Mouse (Mus musculus) hindbrain, embryonic 15.5 days (tissue): ENCODE measurements around the gene Nptxr. TPM values are rescaled to one million over a fixed set of nuclear protein-coding genes. Genes with fewer than 3 reads are reported as not detected.

Experiments
- ATAC-seq: fragments of 200-750 bp; cut with Nextera tagmentation; 2 replicates; pipeline ENCODE4 v1.8.0; 2017; ENCODE audit warnings: low read depth, moderate number of reproducible peaks, moderate TSS enrichment; ENCODE audit not compliant: low FRiP score
- H3K27ac ChIP-seq: fragments of 300-500 bp; sonication (generic); replicated peaks from 2 replicates; pipeline ENCODE4 v1.5.1; 2015; ENCODE audit warnings: mild to moderate bottlenecking, inconsistent platforms
- H3K27me3 ChIP-seq: fragments of 300-500 bp; sonication (generic); 2 replicates; pipeline ENCODE4 v1.6.1; 2015; ENCODE audit warnings: control low read depth, inconsistent platforms
- H3K36me3 ChIP-seq: fragments of 300-500 bp; sonication (generic); 2 replicates; pipeline ENCODE4 v1.6.1; 2015; ENCODE audit warnings: control low read depth, inconsistent platforms
- H3K4me1 ChIP-seq: fragments of 300-500 bp; sonication (generic); replicated peaks from 2 replicates; pipeline ENCODE4 v1.6.1; 2015; ENCODE audit warnings: control low read depth, inconsistent platforms
- H3K4me2 ChIP-seq: fragments of 300-500 bp; sonication (generic); 2 replicates; pipeline ENCODE4 v1.6.1; 2015; ENCODE audit warnings: moderate library complexity, mild to moderate bottlenecking, inconsistent platforms
- H3K4me3 ChIP-seq: fragments of 300-500 bp; sonication (generic); 2 replicates; pipeline ENCODE4 v1.5.1; 2015; ENCODE audit warnings: mild to moderate bottlenecking, inconsistent platforms
- H3K9ac ChIP-seq: fragments of 300-500 bp; sonication (generic); 2 replicates; pipeline ENCODE4 v1.6.1; 2015; ENCODE audit warnings: inconsistent platforms
- H3K9me3 ChIP-seq: fragments of 300-500 bp; sonication (generic); 2 replicates; pipeline ENCODE4 v1.6.1; 2016; ENCODE audit warnings: control low read depth, inconsistent platforms
- WGBS: fragments of 180-500 bp; shearing (Covaris S2); methylation state at CpG from one replicate; pipeline ENCODE4 v1.1.7; 2015; 5-methylcytosine and 5-hydroxymethylcytosine counted together
- polyA plus RNA-seq: library from polyadenylated mRNA; unstranded; fragments of >200 nt; fragmentation: Nextera tagmentation; extraction: Ambion mirVana; gene quantifications from 2 replicates; pipeline ENCODE4 v1.2.1, GENCODE M21; 2015

Gene Nptxr
- polyA plus RNA-seq, 1 experiment from 2014 or later = 61.3 TPM

DNA sequence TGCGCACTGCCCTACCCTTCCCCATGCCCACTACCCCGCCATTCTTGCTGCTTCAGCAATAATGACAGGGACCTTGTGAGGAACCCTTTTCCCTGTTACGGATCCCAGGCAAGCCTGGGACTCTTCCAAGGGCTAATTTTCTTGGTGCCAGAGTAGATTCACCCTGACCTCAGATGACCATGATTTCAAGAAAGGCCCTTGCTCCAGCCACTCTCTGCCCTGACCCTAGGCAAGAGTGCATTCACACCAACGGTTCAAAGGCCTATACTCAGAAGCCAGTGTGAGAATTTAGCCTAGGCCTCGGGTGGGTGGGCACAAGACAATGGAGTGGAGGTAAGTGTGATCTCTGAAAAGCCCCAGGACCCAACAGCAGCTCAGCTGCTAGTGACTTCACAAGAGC lies 24.9 kb upstream of the Nptxr start:
- no peak for ATAC-seq
- 60% methylated on average over 5 of the region's 5 CpGs for WGBS
- Histone ChIP-seq H3K4me3 (no peak overlapping the region), H3K4me1 (peaks cover 82% of the 10 kb centered on the region), H3K9ac (no peak overlapping the region), H3K4me2 (no peak overlapping the region), H3K36me3 (peaks cover 7% of the 10 kb centered on the region; the same call in 1 of the 2 replicates), H3K27me3 (no peaks in the 10 kb centered on the region), H3K27ac (no peak overlapping the region), H3K9me3 (no peaks in the 10 kb centered on the region)

DNA sequence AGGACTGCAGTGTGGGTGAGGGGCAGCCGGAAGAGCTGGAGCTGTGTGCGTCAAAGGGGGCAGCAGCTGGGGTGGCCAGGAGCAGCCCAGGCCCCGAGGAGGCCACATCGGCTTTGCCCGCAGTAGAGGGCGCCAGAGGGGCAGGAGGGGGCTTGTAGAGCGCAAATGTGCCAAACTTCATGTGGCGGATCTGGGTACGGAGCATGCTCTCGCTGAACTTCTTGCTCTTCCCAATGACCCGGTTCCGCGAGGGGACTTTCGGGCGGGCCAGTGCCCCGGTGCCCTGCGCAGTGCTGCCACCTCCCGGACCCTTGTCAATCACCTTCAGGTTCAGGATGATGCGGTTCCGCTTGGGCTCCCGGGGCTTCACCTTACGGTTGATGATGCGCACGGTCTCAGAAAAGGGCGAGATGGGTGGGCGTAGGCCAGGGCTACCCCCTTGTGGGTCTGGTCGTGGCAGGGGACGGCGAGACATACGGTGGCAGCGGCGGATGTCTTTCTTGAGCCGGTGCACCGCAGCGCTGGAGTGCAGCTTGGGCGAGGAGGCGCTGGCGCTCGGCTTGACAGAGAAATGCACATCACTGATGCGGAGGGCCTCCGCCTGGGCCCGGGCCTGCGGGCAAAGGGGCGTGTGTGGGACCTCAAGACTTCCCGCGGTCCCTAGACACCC lies 23.9 kb upstream of the Nptxr start:
- peak overlapping the region; percentile 25 for H3K9ac ChIP-seq
- H3K27me3 ChIP-seq = no peaks in the 10 kb centered on the region
- no peak for ATAC-seq
- H3K4me3 ChIP-seq = no peak overlapping the region
- 53% methylated on average over 46 of the region's 46 CpGs for WGBS
- H3K4me1 ChIP-seq = peaks cover 87% of the 10 kb centered on the region
- peaks cover 7% of the 10 kb centered on the region; the same call in 1 of the 2 replicates for H3K36me3 ChIP-seq
- no peak overlapping the region for H3K27ac ChIP-seq
- peak overlapping the region; percentile 39 for H3K4me2 ChIP-seq
- H3K9me3 ChIP-seq = no peaks in the 10 kb centered on the region

DNA sequence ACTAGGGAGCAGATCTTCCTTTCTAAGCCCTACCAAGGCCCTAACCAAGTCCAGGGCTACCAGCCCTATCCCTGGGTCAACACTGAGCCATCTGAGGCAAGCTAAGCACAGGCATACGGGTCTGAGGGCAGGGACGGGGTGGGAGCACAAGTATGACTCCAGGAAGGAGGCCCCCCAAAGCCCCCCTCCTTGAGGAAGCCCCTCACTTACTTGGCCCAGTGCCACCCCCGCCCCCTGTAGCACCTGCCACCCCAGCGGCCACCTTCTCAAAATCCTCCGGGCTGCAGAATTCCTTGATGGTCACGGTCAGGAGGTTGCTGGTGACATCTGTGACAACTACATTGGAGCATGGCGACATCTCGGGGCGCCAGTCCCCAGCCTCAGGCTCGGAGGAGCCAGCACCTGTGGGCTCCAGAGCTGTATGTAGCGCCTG lies 23.2 kb upstream of the Nptxr start:
- peaks cover 7% of the 10 kb centered on the region; the same call in 1 of the 2 replicates for H3K36me3 ChIP-seq
- 0 out of 2 replicates have a peak overlapping the region, but pooled peaks have one; percentile 0 for H3K9ac ChIP-seq
- no peaks in the 10 kb centered on the region for H3K9me3 ChIP-seq
- no peaks in the 10 kb centered on the region for H3K27me3 ChIP-seq
- peak overlapping the region; percentile 39; the same call in 1 of the 2 replicates for H3K4me2 ChIP-seq
- no peak for ATAC-seq
- no peak overlapping the region for H3K4me3 ChIP-seq
- H3K4me1 ChIP-seq = peaks cover 85% of the 10 kb centered on the region
- WGBS = 73% methylated on average over 11 of the region's 11 CpGs
- no peak overlapping the region for H3K27ac ChIP-seq

DNA sequence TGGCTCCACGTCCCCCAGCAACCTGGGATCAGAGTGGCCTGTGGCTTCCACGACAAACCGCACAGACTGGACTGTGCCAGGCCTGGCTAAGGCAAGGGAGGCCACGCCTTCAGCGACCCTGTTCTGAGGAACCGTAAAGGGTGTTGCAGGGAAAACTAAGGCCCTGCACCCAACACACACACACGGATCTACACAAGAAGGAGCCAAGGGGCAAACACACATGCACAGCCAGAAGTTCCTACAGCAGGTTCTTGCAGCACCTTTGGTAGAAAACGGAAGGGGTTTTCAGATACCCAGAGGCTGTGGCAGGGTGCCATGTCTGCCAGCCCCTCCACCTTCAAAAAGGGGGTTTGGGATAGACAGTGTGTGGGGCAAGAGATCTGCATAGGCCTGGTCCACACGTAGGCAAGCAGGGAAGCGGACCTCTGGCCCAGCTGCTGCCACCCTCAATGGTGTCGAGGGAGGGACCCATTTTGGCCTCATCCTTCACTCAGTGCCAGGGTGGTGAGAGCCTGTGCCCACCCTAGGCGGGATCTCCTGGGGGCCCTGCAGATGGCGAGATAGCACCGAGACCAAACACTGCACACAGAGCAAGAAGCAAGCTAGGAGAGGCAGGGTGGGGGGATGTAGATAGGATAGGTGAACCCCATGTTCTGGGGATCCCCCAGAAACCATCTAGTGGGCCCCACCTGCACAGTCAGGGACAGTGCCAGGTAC lies 22.7 kb upstream of the Nptxr start:
- 88% methylated on average over 14 of the region's 14 CpGs for WGBS
- no peak overlapping the region for H3K9ac ChIP-seq
- peaks cover 7% of the 10 kb centered on the region; the same call in 1 of the 2 replicates for H3K36me3 ChIP-seq
- peaks cover 85% of the 10 kb centered on the region for H3K4me1 ChIP-seq
- no peak overlapping the region for H3K4me2 ChIP-seq
- no peak overlapping the region for H3K4me3 ChIP-seq
- H3K27me3 ChIP-seq = no peaks in the 10 kb centered on the region
- H3K9me3 ChIP-seq = no peaks in the 10 kb centered on the region
- H3K27ac ChIP-seq = no peak overlapping the region
- ATAC-seq = 0 out of 2 replicates have a peak, but pooled peaks have one; percentile 5

DNA sequence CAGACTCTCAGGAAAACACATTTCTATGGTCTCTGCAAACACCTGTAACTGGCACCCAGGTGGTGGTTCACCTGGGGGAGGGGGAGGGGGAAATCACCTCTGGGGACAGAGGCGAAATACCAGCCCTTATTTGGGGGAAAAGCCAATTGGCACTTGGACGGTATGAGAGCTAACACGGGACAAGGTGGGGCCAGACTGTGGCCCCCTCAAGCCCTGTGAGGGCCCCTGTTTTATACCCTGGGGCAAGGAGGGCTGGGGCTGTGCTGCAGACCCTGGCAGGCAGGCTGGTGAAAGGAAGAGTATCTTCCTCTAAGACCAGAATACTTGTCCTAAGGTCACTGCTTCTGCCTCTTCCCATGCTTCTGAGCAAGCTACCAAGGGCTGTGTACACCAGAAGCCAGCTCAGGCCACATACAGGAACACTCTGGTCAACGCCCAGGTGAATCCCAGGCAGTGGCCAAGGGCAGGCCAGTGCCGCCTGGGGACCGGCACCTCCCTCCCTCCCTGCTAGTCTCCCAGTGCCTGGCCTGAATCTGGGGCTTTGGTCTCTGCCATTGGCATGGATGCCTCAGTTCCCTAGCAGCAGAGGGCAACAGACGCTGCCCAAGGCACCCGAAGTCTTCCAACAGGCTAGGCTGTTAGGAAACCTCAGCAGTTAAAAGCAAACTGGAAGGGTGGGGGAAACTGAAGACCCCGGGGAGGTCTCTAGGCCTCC lies 21.8 kb upstream of the Nptxr start:
- peaks cover 2% of the 10 kb centered on the region; the same call in 1 of the 2 replicates for H3K36me3 ChIP-seq
- no peak for ATAC-seq
- H3K27ac ChIP-seq = no peak overlapping the region

DNA sequence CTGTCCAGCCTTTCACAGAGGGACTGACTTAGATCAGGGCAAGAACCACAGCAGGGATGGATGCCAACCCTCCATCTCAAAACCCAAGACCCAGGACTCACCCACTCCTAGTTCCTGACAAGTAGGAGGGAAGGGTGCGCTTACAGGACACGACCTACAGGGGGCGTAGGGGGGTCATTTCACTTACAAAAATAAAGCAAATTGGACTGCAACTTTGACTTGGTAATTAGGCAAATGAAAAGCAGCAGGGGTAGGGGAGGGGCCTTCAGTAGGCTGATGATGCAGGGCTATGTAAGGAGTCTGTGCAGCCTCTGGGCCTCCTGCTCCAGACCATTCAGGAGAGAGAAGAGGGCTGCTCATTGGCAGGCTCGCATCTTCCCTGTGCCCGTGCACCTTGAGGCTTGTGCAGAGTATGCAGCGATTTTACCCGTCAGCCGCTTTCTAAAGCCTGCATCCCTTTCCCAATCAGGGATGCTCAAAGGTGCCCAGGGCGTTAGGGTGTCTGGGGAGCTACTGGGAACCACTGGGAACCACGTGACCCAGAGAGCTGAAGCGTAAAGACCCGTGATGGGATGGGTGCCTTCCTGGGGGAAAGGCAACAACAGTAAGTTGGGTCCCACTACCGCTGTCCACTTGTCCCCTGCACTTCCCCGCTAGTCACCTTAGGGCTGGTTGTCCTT lies 20.7 kb upstream of the Nptxr start:
- H3K4me1 ChIP-seq = peaks cover 68% of the 10 kb centered on the region

More for the DNA sequence above, 21.8 kb upstream of the Nptxr start:
- WGBS = 91% methylated on average over 9 of the region's 9 CpGs
- no peak overlapping the region for H3K4me3 ChIP-seq
- no peaks in the 10 kb centered on the region for H3K27me3 ChIP-seq
- no peak overlapping the region for H3K4me2 ChIP-seq
- no peaks in the 10 kb centered on the region for H3K9me3 ChIP-seq
- no peak overlapping the region for H3K9ac ChIP-seq
- H3K4me1 ChIP-seq = peaks cover 77% of the 10 kb centered on the region

DNA sequence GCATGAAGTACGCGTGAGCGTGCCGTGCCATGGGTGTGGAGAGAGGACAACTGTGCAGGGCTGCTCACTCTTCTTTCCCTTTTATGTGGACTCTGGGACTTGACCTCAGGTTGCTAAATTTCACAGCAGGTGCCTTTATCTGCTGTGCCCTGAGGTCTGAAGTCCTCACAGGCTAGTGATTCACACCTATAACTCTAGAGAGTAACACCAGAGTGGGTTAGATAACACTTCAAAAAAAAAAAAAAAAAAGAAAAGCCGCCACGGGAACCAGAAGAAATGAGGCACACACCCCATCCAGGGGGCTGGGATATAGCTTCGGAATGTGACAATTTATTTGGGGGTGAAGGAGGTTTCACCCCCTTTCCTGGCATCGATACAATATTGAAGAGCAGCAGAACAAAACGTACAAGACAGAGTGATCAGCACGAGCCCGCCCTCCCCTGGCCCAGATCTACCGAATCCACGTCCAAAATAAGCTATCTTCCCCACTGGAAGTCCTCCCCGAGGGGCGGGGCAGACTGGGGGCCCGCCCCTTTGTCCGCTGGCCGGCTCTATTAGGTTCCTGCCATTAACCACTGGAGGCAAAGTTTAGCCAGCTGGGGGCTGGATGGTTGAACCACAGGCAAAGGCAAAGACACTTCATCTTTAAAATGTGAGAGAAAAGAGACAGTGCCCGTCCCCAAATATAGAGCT lies 19.2 kb upstream of the Nptxr start:
- Histone ChIP-seq H3K4me3 (no peak overlapping the region), H3K27ac (no peak overlapping the region), H3K9ac (no peak overlapping the region), H3K4me1 (peaks cover 54% of the 10 kb centered on the region), H3K4me2 (no peak overlapping the region), H3K9me3 (no peaks in the 10 kb centered on the region), H3K36me3 (peaks cover 2% of the 10 kb centered on the region; the same call in 1 of the 2 replicates), H3K27me3 (no peaks in the 10 kb centered on the region)
- ATAC-seq = no peak
- 78% methylated on average over 19 of the region's 19 CpGs for WGBS

More for the DNA sequence above, 20.7 kb upstream of the Nptxr start:
- peak overlapping the region; percentile 51; the same call in 1 of the 2 replicates for H3K27ac ChIP-seq
- H3K9ac ChIP-seq = no peak overlapping the region
- H3K4me2 ChIP-seq = no peak overlapping the region
- no peaks in the 10 kb centered on the region for H3K27me3 ChIP-seq
- no peaks in the 10 kb centered on the region for H3K9me3 ChIP-seq
- WGBS = 52% methylated on average over 14 of the region's 14 CpGs
- peaks cover 2% of the 10 kb centered on the region; the same call in 1 of the 2 replicates for H3K36me3 ChIP-seq
- ATAC-seq = no peak
- no peak overlapping the region for H3K4me3 ChIP-seq

DNA sequence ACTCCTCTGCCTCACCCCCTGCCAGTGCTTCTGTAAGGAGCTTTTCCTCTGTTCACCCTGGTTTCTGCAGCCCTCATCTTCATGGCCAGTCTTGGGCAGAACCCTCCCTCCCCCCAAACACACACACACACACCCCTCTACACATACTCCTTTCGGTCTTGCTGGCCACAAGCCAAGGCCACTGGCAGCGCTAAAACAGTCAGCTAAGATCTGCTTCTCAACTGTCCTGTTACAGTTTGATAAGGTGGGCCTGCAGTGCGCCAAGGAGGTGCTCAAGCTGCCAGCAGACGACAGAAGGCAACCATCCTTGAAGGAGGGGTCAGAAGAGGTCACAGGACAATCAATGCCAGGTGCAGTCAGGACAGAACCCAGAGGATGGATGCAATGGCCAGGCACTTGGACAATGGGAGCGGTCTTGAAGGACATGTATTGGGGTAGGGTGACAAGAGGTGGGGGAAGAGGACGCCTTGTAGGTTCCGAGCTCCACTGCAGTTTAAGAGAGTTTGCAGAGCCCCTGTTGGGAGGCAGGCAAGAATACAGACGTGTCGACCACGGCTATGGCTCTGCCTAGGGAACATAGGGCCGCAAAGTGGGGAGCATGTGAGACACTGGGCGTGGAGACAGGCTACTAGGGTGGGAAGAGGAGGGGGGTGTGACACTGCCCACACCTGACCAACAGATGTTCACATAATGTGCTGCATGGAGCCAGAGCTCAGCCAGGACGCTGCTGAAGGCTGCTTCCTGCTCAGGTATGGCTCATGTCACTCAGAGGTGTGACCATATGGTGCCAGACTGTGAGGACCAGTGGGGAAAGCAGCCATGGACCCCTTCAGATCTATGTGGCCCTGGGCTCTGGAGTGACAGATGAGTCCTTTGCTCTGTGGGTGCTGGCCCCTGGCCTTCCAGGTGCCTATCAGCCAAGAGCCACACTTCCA lies 18.0 kb upstream of the Nptxr start:
- peaks cover 42% of the 10 kb centered on the region for H3K4me1 ChIP-seq
- 0 out of 2 replicates have a peak, but pooled peaks have one; percentile 20 for ATAC-seq
- H3K27ac ChIP-seq = no peak overlapping the region
- no peaks in the 10 kb centered on the region for H3K27me3 ChIP-seq
- no peak overlapping the region for H3K9ac ChIP-seq
- H3K9me3 ChIP-seq = no peaks in the 10 kb centered on the region
- H3K4me3 ChIP-seq = no peak overlapping the region
- no peaks in the 10 kb centered on the region; the same call in 1 of the 2 replicates for H3K36me3 ChIP-seq
- no peak overlapping the region for H3K4me2 ChIP-seq
- 68% methylated on average over 13 of the region's 13 CpGs for WGBS

DNA sequence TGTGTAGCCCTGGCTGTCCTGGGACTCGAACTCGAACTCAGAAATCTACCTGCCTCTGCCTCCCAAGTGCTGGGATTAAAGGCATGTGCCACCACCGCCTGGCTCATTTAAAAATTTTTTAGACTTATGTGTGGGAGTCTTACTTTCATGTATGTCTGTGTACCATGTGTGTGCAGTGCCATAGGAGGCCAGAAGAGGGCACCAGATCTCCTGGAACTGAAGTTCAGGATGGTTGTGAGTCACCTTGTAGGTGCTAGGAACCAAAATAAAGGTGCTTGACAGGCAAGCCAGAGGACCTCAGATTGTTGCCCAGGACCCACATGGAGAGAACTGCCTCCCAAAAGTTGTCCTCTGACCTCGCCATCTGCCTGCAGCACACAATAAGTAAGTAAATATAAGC lies 13.8 kb upstream of the Nptxr start:
- H3K4me1 ChIP-seq = peaks cover 8% of the 10 kb centered on the region
- H3K36me3 ChIP-seq = no peaks in the 10 kb centered on the region; the same call in 1 of the 2 replicates
- no peak for ATAC-seq
- no peak overlapping the region for H3K9ac ChIP-seq
- H3K4me3 ChIP-seq = no peak overlapping the region
- H3K27ac ChIP-seq = no peak overlapping the region
- H3K9me3 ChIP-seq = no peaks in the 10 kb centered on the region
- WGBS = 90% methylated on average over 4 of the region's 4 CpGs
- H3K27me3 ChIP-seq = no peaks in the 10 kb centered on the region
- H3K4me2 ChIP-seq = no peak overlapping the region

DNA sequence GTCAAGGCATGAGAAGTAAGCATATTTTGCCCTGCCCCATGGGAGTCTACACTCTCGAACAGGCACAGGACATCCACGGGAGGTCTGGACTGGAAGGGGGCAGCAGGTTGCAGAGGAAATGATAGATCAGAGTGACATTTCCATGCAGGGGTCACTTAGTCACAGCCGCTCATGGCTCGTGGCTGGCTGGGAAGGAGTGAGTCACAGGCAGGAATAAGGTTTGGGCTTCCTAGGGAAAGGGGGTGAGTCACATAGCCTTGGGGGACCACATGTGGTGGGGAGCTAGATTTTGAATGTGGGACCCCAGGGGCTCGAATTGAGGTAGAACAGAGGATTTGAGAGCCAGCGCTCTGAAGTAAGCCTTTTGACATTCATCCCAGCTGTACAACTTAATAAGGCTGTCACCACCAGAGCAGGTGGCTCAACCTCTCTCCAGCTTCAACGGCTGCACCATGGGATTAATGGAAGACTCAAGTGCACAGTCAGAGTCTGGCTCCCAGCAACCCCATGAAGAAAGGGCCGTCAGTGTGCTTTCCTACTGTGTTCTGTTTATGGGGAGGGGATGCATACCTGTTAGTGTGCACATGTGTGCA lies 9.2 kb upstream of the Nptxr start:
- Histone ChIP-seq H3K27ac (no peak overlapping the region), H3K4me1 (no peaks in the 10 kb centered on the region), H3K36me3 (no peaks in the 10 kb centered on the region), H3K27me3 (no peaks in the 10 kb centered on the region), H3K4me3 (no peak overlapping the region), H3K9me3 (no peaks in the 10 kb centered on the region), H3K4me2 (no peak overlapping the region), H3K9ac (no peak overlapping the region)
- 39% methylated on average over 8 of the region's 8 CpGs for WGBS
- ATAC-seq = no peak
